Mouse (Mus musculus): ENCODE measurements at regions not wholly inside any gene's neighbourhood (a gene's known extent, or its start where the extent isn't known, plus 50 kb on each side); places are given as distances from the start of the nearest gene placed in this dataset.

GRCm38 (mm10) chr12:71418186-71418585 is 108.5 kb downstream of the Dact1 start:
- no peak overlapping the region for H3K4me3 ChIP-seq (ENCODE audit: low read depth, low read length)
- no peak for DNase-seq (ENCODE audit: low spot score)
- H3K36me3 ChIP-seq (replicated peaks), result no peaks in the 10 kb centered on the region
- ATAC-seq (ENCODE audit: extremely low read depth, insufficient number of reproducible peaks, low FRiP score, poor library complexity, severe bottlenecking), result no peak
- no peaks in the 10 kb centered on the region for H3K27me3 ChIP-seq (ENCODE audit: insufficient read depth, low read length)
- no peak for TF ChIP-seq TAL1 (conservative IDR thresholded peaks at IDR 0.05; ENCODE audit: low read depth, low read length)
- no peak for TF ChIP-seq GATA1 (IDR thresholded peaks at IDR 0.05; ENCODE audit: borderline replicate concordance, low read length)
- no peak for TF ChIP-seq CTCF (IDR thresholded peaks at IDR 0.05; ENCODE audit: low read depth, low read length)
- TF ChIP-seq POLR2AphosphoS5 (IDR thresholded peaks at IDR 0.05; ENCODE audit: insufficient replicate concordance, low read depth, low read length), result no peak
- no peak for TF ChIP-seq GATA2 (IDR thresholded peaks at IDR 0.05; ENCODE audit: borderline replicate concordance, low read depth, low read length)
- H3K9me3 ChIP-seq (replicated peaks), result no peaks in the 10 kb centered on the region
- H3K4me1 ChIP-seq (ENCODE audit: insufficient read depth, low read depth, low read length), result no peaks in the 10 kb centered on the region

- DNase-seq (ENCODE audit: low spot score) (no peak), ATAC-seq (ENCODE audit: extremely low read depth, insufficient number of reproducible peaks, low FRiP score, poor library complexity, severe bottlenecking) (no peak)
- Histone ChIP-seq H3K4me3 (ENCODE audit: low read depth, low read length) (no peak overlapping the region), H3K36me3 (replicated peaks) (no peaks in the 10 kb centered on the region), H3K4me1 (ENCODE audit: insufficient read depth, low read depth, low read length) (no peaks in the 10 kb centered on the region), H3K27me3 (ENCODE audit: insufficient read depth, low read length) (no peaks in the 10 kb centered on the region), H3K9me3 (replicated peaks) (no peaks in the 10 kb centered on the region)
- no peak for TF ChIP-seq GATA2 (IDR thresholded peaks at IDR 0.05; ENCODE audit: borderline replicate concordance, low read depth, low read length)
- TF ChIP-seq CTCF (IDR thresholded peaks at IDR 0.05; ENCODE audit: low read depth, low read length), result no peak
- no peak for TF ChIP-seq POLR2AphosphoS5 (IDR thresholded peaks at IDR 0.05; ENCODE audit: insufficient replicate concordance, low read depth, low read length)
- no peak for TF ChIP-seq TAL1 (conservative IDR thresholded peaks at IDR 0.05; ENCODE audit: low read depth, low read length)
- no peak for TF ChIP-seq GATA1 (IDR thresholded peaks at IDR 0.05; ENCODE audit: borderline replicate concordance, low read length)
Measured at GRCm38 (mm10) chr12:71419161-71419560, 109.5 kb downstream of the Dact1 start.

GRCm38 (mm10) chr12:71426023-71426719 is 116.5 kb downstream of the Dact1 start:
- DNase-seq (ENCODE audit: low spot score) (no peak), ATAC-seq (ENCODE audit: extremely low read depth, insufficient number of reproducible peaks, low FRiP score, poor library complexity, severe bottlenecking) (no peak)
- Histone ChIP-seq H3K4me3 (ENCODE audit: low read depth, low read length) (no peak overlapping the region), H3K4me1 (ENCODE audit: insufficient read depth, low read depth, low read length) (no peaks in the 10 kb centered on the region), H3K36me3 (replicated peaks) (no peaks in the 10 kb centered on the region), H3K9me3 (replicated peaks) (no peaks in the 10 kb centered on the region), H3K27me3 (ENCODE audit: insufficient read depth, low read length) (no peaks in the 10 kb centered on the region)
- TF ChIP-seq POLR2AphosphoS5 (IDR thresholded peaks at IDR 0.05; ENCODE audit: insufficient replicate concordance, low read depth, low read length) (no peak), GATA2 (IDR thresholded peaks at IDR 0.05; ENCODE audit: borderline replicate concordance, low read depth, low read length) (no peak), GATA1 (IDR thresholded peaks at IDR 0.05; ENCODE audit: borderline replicate concordance, low read length) (no peak), TAL1 (conservative IDR thresholded peaks at IDR 0.05; ENCODE audit: low read depth, low read length) (no peak), CTCF (IDR thresholded peaks at IDR 0.05; ENCODE audit: low read depth, low read length) (no peak)

- DNase-seq (ENCODE audit: low spot score), result no peak
- no peak for ATAC-seq (ENCODE audit: extremely low read depth, insufficient number of reproducible peaks, low FRiP score, poor library complexity, severe bottlenecking)
- H3K36me3 ChIP-seq (replicated peaks), result no peaks in the 10 kb centered on the region
- H3K4me3 ChIP-seq (ENCODE audit: low read depth, low read length), result no peak overlapping the region
- no peaks in the 10 kb centered on the region for H3K27me3 ChIP-seq (ENCODE audit: insufficient read depth, low read length)
- TF ChIP-seq GATA2 (IDR thresholded peaks at IDR 0.05; ENCODE audit: borderline replicate concordance, low read depth, low read length) (no peak), TAL1 (conservative IDR thresholded peaks at IDR 0.05; ENCODE audit: low read depth, low read length) (no peak), POLR2AphosphoS5 (IDR thresholded peaks at IDR 0.05; ENCODE audit: insufficient replicate concordance, low read depth, low read length) (no peak), GATA1 (IDR thresholded peaks at IDR 0.05; ENCODE audit: borderline replicate concordance, low read length) (no peak), CTCF (IDR thresholded peaks at IDR 0.05; ENCODE audit: low read depth, low read length) (no peak)
- H3K4me1 ChIP-seq (ENCODE audit: insufficient read depth, low read depth, low read length), result no peaks in the 10 kb centered on the region
- no peaks in the 10 kb centered on the region for H3K9me3 ChIP-seq (replicated peaks)
Measured at GRCm38 (mm10) chr12:71427974-71428373, 118.3 kb downstream of the Dact1 start.

GRCm38 (mm10) chr12:71429561-71430200 is 120.0 kb downstream of the Dact1 start:
- H3K4me1 ChIP-seq (ENCODE audit: insufficient read depth, low read depth, low read length), result no peaks in the 10 kb centered on the region
- ATAC-seq (ENCODE audit: extremely low read depth, insufficient number of reproducible peaks, low FRiP score, poor library complexity, severe bottlenecking) (no peak), DNase-seq (ENCODE audit: low spot score) (no peak)
- no peak overlapping the region for H3K4me3 ChIP-seq (ENCODE audit: low read depth, low read length)
- no peaks in the 10 kb centered on the region for H3K9me3 ChIP-seq (replicated peaks)
- no peaks in the 10 kb centered on the region for H3K36me3 ChIP-seq (replicated peaks)
- TF ChIP-seq CTCF (IDR thresholded peaks at IDR 0.05; ENCODE audit: low read depth, low read length), result no peak
- no peak for TF ChIP-seq TAL1 (conservative IDR thresholded peaks at IDR 0.05; ENCODE audit: low read depth, low read length)
- TF ChIP-seq POLR2AphosphoS5 (IDR thresholded peaks at IDR 0.05; ENCODE audit: insufficient replicate concordance, low read depth, low read length), result no peak
- no peak for TF ChIP-seq GATA1 (IDR thresholded peaks at IDR 0.05; ENCODE audit: borderline replicate concordance, low read length)
- no peak for TF ChIP-seq GATA2 (IDR thresholded peaks at IDR 0.05; ENCODE audit: borderline replicate concordance, low read depth, low read length)
- H3K27me3 ChIP-seq (ENCODE audit: insufficient read depth, low read length), result no peaks in the 10 kb centered on the region

GRCm38 (mm10) chr12:71430331-71430730 is 120.6 kb downstream of the Dact1 start:
- Histone ChIP-seq H3K36me3 (replicated peaks) (no peaks in the 10 kb centered on the region), H3K9me3 (replicated peaks) (no peaks in the 10 kb centered on the region), H3K4me3 (ENCODE audit: low read depth, low read length) (no peak overlapping the region), H3K27me3 (ENCODE audit: insufficient read depth, low read length) (no peaks in the 10 kb centered on the region), H3K4me1 (ENCODE audit: insufficient read depth, low read depth, low read length) (no peaks in the 10 kb centered on the region)
- TF ChIP-seq CTCF (IDR thresholded peaks at IDR 0.05; ENCODE audit: low read depth, low read length) (no peak), GATA1 (IDR thresholded peaks at IDR 0.05; ENCODE audit: borderline replicate concordance, low read length) (no peak), TAL1 (conservative IDR thresholded peaks at IDR 0.05; ENCODE audit: low read depth, low read length) (no peak), POLR2AphosphoS5 (IDR thresholded peaks at IDR 0.05; ENCODE audit: insufficient replicate concordance, low read depth, low read length) (no peak), GATA2 (IDR thresholded peaks at IDR 0.05; ENCODE audit: borderline replicate concordance, low read depth, low read length) (no peak)
- no peak for DNase-seq (ENCODE audit: low spot score)
- no peak for ATAC-seq (ENCODE audit: extremely low read depth, insufficient number of reproducible peaks, low FRiP score, poor library complexity, severe bottlenecking)
